Mouse (Mus musculus) cerebellum, adult 8-10 months (tissue): ENCODE data around the gene 1700093K21Rik.
"Not testable (repeated sequence)": the region's sequence is repeated elsewhere in the genome, so short reads cannot be mapped to it uniquely, and the experiment has no call there.

Experiments used
- DNase-seq: peaks from one replicate; pipeline ENCODE4 v3.0.0; 2022

1700093K21Rik gene

GRCm38 (mm10) chr11:23520473-23521205, at the start of gene 1700093K21Rik:
TSS of gene 1700093K21Rik (minus strand) at chr11:23521155.
- no peak for DNase-seq

GRCm38 (mm10) chr11:23570130-23570529, 49.2 kb upstream of the 1700093K21Rik start:
- no peak for DNase-seq

- peak; percentile 64 for DNase-seq
Measured at GRCm38 (mm10) chr11:23565761-23566160, 44.8 kb upstream of the 1700093K21Rik start.

- no peak for DNase-seq
Measured at GRCm38 (mm10) chr11:23557039-23557630, 36.2 kb upstream of the 1700093K21Rik start.

- no peak for DNase-seq
Measured at GRCm38 (mm10) chr11:23537446-23537845, 16.5 kb upstream of the 1700093K21Rik start.

- DNase-seq, result no peak
Measured at GRCm38 (mm10) chr11:23518981-23519380, 2.0 kb downstream of the 1700093K21Rik start.

GRCm38 (mm10) chr11:23515315-23515714, 5.6 kb downstream of the 1700093K21Rik start:
- DNase-seq, result no peak

- not testable (repeated sequence) for DNase-seq
Measured at GRCm38 (mm10) chr11:23514785-23515184, 6.2 kb downstream of the 1700093K21Rik start.

GRCm38 (mm10) chr11:23504801-23505200, 16.2 kb downstream of the 1700093K21Rik start:
- DNase-seq, result not testable (repeated sequence)

- no peak for DNase-seq
Measured at GRCm38 (mm10) chr11:23498609-23499008, 22.3 kb downstream of the 1700093K21Rik start.

- DNase-seq, result peak; percentile 91
Measured at GRCm38 (mm10) chr11:23497718-23498509, 23.0 kb downstream of the 1700093K21Rik start, which contains the start of gene Ahsa2. TSS of gene Ahsa2 (minus strand) at chr11:23498030.

- peak; percentile 63 for DNase-seq
Measured at GRCm38 (mm10) chr11:23497335-23497717, 23.6 kb downstream of the 1700093K21Rik start.

- DNase-seq, result peak; percentile 58
Measured at GRCm38 (mm10) chr11:23496661-23497060, 24.3 kb downstream of the 1700093K21Rik start.

GRCm38 (mm10) chr11:23495231-23495630, 25.7 kb downstream of the 1700093K21Rik start:
- no peak for DNase-seq

- DNase-seq, result no peak
Measured at GRCm38 (mm10) chr11:23492048-23492790, 28.7 kb downstream of the 1700093K21Rik start.

- no peak for DNase-seq
Measured at GRCm38 (mm10) chr11:23489955-23490354, 31.0 kb downstream of the 1700093K21Rik start.
